Mouse (Mus musculus) layer of hippocampus, postnatal 25 days (tissue): ENCODE data around the gene Krtap13. TPM values are rescaled to one million over a fixed set of nuclear protein-coding genes. Genes with fewer than 3 reads are reported as not detected.
A peak's percentile ranks its signal among the peaks of the same experiment; 100 is the strongest.
"Not testable (repeated sequence)": the region's sequence is repeated elsewhere in the genome, so short reads cannot be mapped to it uniquely, and the experiment has no call there.

ENCODE experiments used
- DNase-seq, 2 experiments: peaks; one replicate each; pipeline ENCODE4 v3.0.0; 2022; ENCODE audit warnings: mixed read lengths in 2 of 2, low spot score in 1 of 2; ENCODE audit errors: extremely low spot score in 1 of 2
- total RNA-seq, 2 experiments: library from RNA; stranded (reverse); gene quantifications; 2 replicates each; pipeline ENCODE4 v1.2.3; 2021

Gene Krtap13
- not detected for total RNA-seq

DNA sequence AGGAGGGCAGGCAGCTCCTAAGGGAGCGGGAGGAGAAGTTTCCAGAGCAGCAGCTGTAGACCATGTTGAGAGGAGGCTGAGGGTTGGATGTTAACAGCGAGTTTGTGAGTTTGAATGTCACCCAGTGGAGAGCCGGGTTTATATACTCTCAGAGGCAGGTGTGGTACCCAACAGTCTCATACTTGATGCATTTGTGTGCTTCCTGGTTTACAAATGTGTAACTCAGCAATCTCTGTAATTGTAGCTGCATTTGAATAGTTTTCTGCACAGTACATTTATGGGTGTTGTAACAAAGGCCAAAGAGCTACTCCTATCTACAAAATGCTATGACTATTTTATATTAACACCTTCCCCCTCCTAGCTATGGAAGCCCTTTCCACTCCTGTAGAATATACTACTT is at the start of gene Krtap13:
Krtap13 (minus strand) TSS at position 101 of the 400 bp plus-strand sequence.
- not testable (repeated sequence) for DNase-seq

DNA sequence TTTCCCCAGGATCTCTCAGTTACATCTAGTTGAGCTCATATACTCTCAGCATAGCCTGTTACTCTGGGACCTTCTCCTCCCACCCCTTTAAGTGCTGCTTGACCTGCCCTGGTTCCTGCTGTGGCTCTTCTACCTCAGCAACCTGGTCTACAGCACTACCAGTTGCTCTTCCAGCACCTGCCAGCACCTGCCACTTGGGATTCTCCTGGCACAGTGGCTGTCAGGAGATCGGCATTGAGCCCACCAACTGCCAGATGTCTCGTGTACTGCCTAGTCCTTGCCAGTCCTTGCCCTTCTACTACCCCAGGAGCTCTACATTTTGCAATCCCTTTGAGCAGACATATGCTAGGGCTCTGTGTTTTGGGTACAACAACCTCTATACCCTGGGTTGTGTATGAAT is 35.4 kb upstream of the Krtap13 start:
- no peak for DNase-seq

- no peak for DNase-seq
Observed at GRCm38 (mm10) chr16:88777596-88777995, 26.2 kb upstream of the Krtap13 start, which contains the start of gene Gm5965. Gene Gm5965, plus strand, starts transcription at chr16:88777896.

GRCm38 (mm10) chr16:88774106-88774505 is 22.7 kb upstream of the Krtap13 start, which contains the start of gene 2310057N15Rik:
Gene 2310057N15Rik, minus strand, starts transcription at chr16:88774206.
- no peak for DNase-seq

DNA sequence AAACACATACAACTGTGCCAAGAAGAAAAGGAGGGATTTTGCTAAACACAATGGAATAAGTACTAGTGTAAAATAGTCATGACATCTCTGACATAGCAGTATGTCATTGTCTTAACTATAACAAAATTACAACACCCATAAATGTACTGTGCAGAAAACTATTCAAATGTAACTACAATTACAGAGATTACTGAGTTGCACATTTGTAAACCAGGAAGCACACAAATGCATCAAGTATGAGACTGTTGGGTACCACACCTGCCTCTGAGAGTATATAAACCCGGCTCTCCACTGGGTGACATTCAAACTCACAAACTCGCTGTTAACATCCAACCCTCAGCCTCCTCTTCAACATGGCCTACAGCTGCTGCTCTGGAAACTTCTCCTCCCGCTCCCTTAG is 7.1 kb upstream of the Krtap13 start, which contains the start of gene 2310034C09Rik:
2310034C09Rik (plus strand) TSS at position 301 of the 400 bp plus-strand sequence.
- DNase-seq, result not testable (repeated sequence)

DNA sequence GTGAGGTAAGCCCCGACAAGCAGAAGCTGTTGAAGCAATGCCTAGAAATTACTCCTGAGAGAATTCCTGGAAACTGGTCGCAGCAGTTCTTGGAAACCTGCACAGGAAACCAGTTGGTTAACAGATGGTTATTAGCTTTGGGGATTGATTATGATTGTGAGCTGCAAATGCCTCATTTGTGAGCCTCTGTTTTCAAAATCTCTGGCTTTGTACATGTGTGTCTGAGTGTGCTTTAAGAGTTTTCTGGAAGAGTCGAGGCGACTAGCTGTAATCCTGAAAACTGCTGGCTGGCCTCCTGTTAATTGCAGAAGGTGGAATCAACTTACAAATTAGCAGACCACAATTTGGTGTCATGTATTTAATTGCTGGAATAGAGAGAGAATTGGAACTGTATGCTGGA is 3.5 kb downstream of the Krtap13 start:
- peak in 1 of 2 experiments; percentile 3 for DNase-seq

GRCm38 (mm10) chr16:88744750-88745340 is 6.6 kb downstream of the Krtap13 start:
- DNase-seq, result no peak

DNA sequence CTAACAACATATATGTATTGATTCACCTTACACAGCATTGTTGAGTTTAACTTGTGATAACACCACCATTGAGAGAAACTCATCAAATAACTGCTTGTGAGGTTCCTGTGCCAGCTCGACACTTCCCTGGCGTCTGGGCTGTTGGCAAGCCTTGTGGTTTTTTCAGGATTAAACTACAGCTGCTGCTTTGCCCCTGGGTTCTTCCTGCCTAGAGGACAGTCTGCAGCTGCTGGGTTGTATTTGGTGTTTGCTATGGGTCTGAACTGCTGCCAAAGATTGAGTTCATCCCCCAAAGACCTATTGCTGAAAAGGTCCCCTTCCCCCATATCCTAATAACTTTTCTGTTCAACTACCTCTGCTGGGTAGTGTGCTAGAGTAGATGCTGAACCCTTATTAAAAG is 16.0 kb downstream of the Krtap13 start:
- DNase-seq, result no peak

DNA sequence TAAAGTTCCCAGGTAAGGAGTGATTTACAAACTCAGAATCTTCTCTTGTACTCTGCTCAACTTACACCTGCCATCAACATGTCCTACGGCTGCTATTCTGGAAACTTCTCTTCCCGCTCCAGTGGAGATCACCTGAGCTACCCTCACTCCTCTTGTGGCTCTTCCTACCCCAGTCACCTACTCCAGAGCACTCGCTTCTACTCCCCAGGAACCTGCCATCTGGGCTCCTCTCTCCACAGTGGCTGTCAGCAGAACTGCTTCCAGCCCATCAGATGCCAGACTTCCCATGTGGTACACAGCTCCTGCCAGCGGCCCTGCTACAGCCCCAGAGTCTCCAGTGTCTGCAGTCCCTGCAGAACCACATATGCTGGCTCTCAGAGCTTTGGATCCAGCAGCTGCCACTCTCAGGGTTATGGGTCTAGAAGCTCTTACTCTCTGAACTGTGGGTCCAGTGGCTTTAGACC is 22.6 kb downstream of the Krtap13 start, which contains the start of gene Krtap13-1:
Krtap13-1 (plus strand) TSS at position 51 of the 464 bp plus-strand sequence.
- no peak for DNase-seq

DNA sequence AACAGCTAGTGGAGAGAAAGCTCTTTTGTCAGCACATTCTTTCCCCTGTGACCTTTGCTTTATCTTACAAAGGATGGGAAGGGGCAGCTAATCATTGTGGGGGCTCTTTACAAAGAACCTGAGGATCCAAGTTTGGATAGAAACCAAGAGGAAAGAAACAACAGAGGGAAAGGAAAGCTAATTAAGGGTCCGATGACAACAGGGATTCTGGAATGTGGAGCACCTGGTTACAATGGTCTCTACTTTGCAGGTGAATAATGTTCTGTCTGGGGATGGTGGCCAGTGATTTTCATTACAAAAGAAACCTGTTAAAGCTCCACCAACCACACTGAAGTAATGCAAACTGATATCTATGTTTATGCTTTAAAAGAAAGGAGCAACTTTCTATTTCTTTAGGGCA is 31.4 kb downstream of the Krtap13 start:
- DNase-seq, result no peak

DNA sequence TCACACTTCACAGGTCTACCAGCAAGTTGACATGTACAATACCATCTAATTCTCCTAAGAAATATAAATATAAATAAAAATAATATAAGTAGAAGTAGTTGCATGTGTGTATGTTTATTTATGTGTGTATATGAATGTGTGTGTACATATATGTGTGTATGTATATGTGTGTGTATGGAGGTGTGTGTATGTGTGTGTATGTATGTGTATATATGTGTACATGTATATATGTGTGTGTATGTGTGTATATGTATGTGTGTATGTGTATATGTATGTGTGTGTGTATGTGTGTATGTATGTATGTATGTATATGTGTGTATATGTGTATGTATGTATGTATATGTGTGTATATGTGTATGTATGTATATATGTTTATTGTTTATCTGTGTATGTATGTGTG is 34.9 kb downstream of the Krtap13 start:
- no peak for DNase-seq

GRCm38 (mm10) chr16:88711245-88711644 is 40.2 kb downstream of the Krtap13 start:
- DNase-seq, result no peak

- DNase-seq, result no peak
Observed at GRCm38 (mm10) chr16:88710757-88711156, 40.7 kb downstream of the Krtap13 start.

- no peak for DNase-seq
Observed at GRCm38 (mm10) chr16:88707496-88708012, 43.9 kb downstream of the Krtap13 start, which contains the start of gene 2310061N02Rik. Gene 2310061N02Rik, minus strand, starts transcription at chr16:88707962.

- no peak for DNase-seq
Observed at GRCm38 (mm10) chr16:88701072-88701864, 50.2 kb downstream of the Krtap13 start.

Other genes starting within 250 kb of the Krtap13 start
- gene Cldn17, start 244.7 kb downstream of the Krtap13 start, total RNA-seq, result not detected
- gene Cldn8, start 188.5 kb downstream of the Krtap13 start, total RNA-seq, result not detected
- gene Krtap24-1, start 139.4 kb downstream of the Krtap13 start, total RNA-seq, result not detected
- not detected for gene 2310079G19Rik, start 124.0 kb downstream of the Krtap13 start, total RNA-seq
- gene Krtap26-1, start 103.8 kb downstream of the Krtap13 start, total RNA-seq, result not detected
- gene Krtap27-1, start 80.0 kb downstream of the Krtap13 start, total RNA-seq, result not detected
- gene 2310061N02Rik, start 43.7 kb downstream of the Krtap13 start, total RNA-seq, result not detected
- not detected for gene Krtap13-1, start 22.8 kb downstream of the Krtap13 start, total RNA-seq
- gene 2310034C09Rik, start 7.2 kb upstream of the Krtap13 start, total RNA-seq, result not detected
- not detected for gene 2310057N15Rik, start 22.6 kb upstream of the Krtap13 start, total RNA-seq
- not detected for gene Gm5965, start 26.3 kb upstream of the Krtap13 start, total RNA-seq
- gene Gm20741, start 60.6 kb upstream of the Krtap13 start, total RNA-seq, result not detected
- not detected for gene Krtap15, start 68.6 kb upstream of the Krtap13 start, total RNA-seq
- gene Krtap14, start 74.5 kb upstream of the Krtap13 start, total RNA-seq, result not detected
- not detected for gene Krtap19-1, start 117.8 kb upstream of the Krtap13 start, total RNA-seq
- gene Krtap19-2, start 122.6 kb upstream of the Krtap13 start, total RNA-seq, result not detected
- not detected for gene Krtap19-3, start 126.4 kb upstream of the Krtap13 start, total RNA-seq
- gene Krtap19-4, start 133.5 kb upstream of the Krtap13 start, total RNA-seq, result not detected
- not detected for gene Krtap19-5, start 144.8 kb upstream of the Krtap13 start, total RNA-seq
- gene Krtap19-9b, start 180.6 kb upstream of the Krtap13 start, total RNA-seq, result not detected
- not detected for gene Krtap16-3, start 211.2 kb upstream of the Krtap13 start, total RNA-seq